Mouse (Mus musculus) MEL (cell line): ENCODE data around the gene Morn1.

ENCODE experiments used
- CTCF ChIP-seq, 3 experiments: IDR thresholded peaks in 2 of 3; conservative IDR thresholded peaks in 1 of 3; 2 replicates each; pipeline ENCODE4 v1.5.1; 2011 to 2012; ENCODE audit warnings: low read length in 3 of 3, low read depth in 2 of 3, mild to moderate bottlenecking in 2 of 3, improper control_type of control experiment in 1 of 3, inconsistent platforms in 1 of 3, mixed read lengths in 1 of 3, moderate library complexity in 1 of 3; ENCODE audit not compliant: control insufficient read depth in 1 of 3, insufficient read depth in 1 of 3, poor library complexity in 1 of 3, severe bottlenecking in 1 of 3
- E2F4 ChIP-seq: IDR thresholded peaks from 2 replicates; pipeline ENCODE4 v1.6.1; 2011; ENCODE audit warnings: low read depth, low read length, improper control_type of control experiment, borderline replicate concordance
- GATA1 ChIP-seq: IDR thresholded peaks from 2 replicates; pipeline ENCODE4 v1.6.1; 2011; ENCODE audit warnings: low read depth, low read length, improper control_type of control experiment
- HCFC1 ChIP-seq: IDR thresholded peaks from 2 replicates; pipeline ENCODE4 v1.6.1; 2012; ENCODE audit warnings: low read depth, mild to moderate bottlenecking, inconsistent platforms, low read length, improper control_type of control experiment, moderate library complexity
- MAX ChIP-seq: IDR thresholded peaks from 2 replicates; pipeline ENCODE4 v1.6.1; 2011; ENCODE audit warnings: low read length, improper control_type of control experiment
- MXI1 ChIP-seq: IDR thresholded peaks from 2 replicates; pipeline ENCODE4 v1.6.1; 2011; ENCODE audit warnings: mild to moderate bottlenecking, low read depth, low read length, improper control_type of control experiment
- POLR2A ChIP-seq, 2 experiments: IDR thresholded peaks; 2 replicates each; pipeline ENCODE4 v1.6.1; 2011 to 2012; ENCODE audit warnings: low read length in 2 of 2, mild to moderate bottlenecking in 2 of 2, control low read depth in 1 of 2, improper control_type of control experiment in 1 of 2, low read depth in 1 of 2, moderate library complexity in 1 of 2; ENCODE audit not compliant: control insufficient read depth in 1 of 2, insufficient read depth in 1 of 2, poor library complexity in 1 of 2
- TAL1 ChIP-seq: IDR thresholded peaks from 2 replicates; pipeline ENCODE4 v1.6.1; 2012; ENCODE audit warnings: mild to moderate bottlenecking, inconsistent platforms, low read length, moderate library complexity, mixed read lengths
- USF2 ChIP-seq, 2 experiments: IDR thresholded peaks; 2 replicates each; pipeline ENCODE4 v1.6.1; 2011 to 2012; ENCODE audit warnings: improper control_type of control experiment in 2 of 2, low read length in 2 of 2, borderline replicate concordance in 1 of 2, inconsistent platforms in 1 of 2, low read depth in 1 of 2, mild to moderate bottlenecking in 1 of 2; ENCODE audit not compliant: insufficient read depth in 1 of 2
- ZMIZ1 ChIP-seq: IDR thresholded peaks from 2 replicates; pipeline ENCODE4 v1.6.1; 2012; ENCODE audit warnings: low read depth, mild to moderate bottlenecking, inconsistent platforms, low read length, improper control_type of control experiment, moderate library complexity

DNA sequence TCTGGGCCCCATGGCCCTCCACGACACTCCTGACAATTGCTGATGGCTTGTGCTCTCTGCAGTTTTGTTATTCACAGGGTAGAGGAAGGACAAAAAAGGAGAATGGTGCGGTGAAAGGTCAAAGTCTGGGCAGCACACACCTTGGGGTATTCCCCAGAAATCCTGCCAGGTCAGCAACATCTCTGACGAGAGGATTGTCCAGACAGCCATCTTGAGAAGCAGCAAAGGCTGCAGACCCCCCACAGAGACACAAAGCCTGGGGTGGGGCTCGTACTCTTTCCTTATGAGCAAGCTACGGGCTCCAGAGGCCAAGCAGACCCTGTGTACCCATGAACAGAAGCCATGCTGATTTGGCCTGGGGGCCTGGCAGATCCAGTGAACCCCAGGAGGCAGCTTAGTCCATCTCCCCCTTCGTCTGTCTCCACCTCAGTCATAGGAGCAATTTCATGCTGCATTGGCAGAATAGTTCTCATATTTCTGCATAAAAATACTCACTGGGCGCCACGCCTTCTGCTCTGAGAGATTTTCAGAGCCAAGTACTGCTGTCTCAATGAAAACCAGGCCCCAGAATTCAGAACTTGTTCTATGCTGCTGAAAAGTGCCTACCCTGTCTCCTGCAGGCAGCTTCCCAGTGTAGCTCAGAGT is 27.5 kb downstream of the Morn1 start:
- no peak for TF ChIP-seq GATA1
- TF ChIP-seq ZMIZ1 = no peak
- no peak for TF ChIP-seq MAX
- TF ChIP-seq CTCF (IDR thresholded peaks at IDR 0.05 in 2 of 3, conservative IDR thresholded peaks at IDR 0.05 in 1 of 3; ENCODE audit: control insufficient read depth in 1 of 3, insufficient read depth in 1 of 3, low read depth in 2 of 3, low read length in 3 of 3, poor library complexity in 1 of 3, severe bottlenecking in 1 of 3) = no peak
- no peak for TF ChIP-seq POLR2A (IDR thresholded peaks at IDR 0.05; ENCODE audit: control insufficient read depth in 1 of 2, insufficient read depth in 1 of 2, low read depth in 1 of 2, low read length in 2 of 2, poor library complexity in 1 of 2)
- TF ChIP-seq MXI1 = no peak
- TF ChIP-seq HCFC1 = no peak
- no peak for TF ChIP-seq E2F4
- no peak for TF ChIP-seq TAL1
- no peak for TF ChIP-seq USF2 (IDR thresholded peaks at IDR 0.05; ENCODE audit: borderline replicate concordance in 1 of 2, insufficient read depth in 1 of 2, low read depth in 1 of 2, low read length in 2 of 2)
